Mouse (Mus musculus): ENCODE measurements around the gene Kidins220. TPM values are rescaled to one million over a fixed set of nuclear protein-coding genes. Genes with fewer than 3 reads are reported as not detected.

Kidins220 gene
- polyA plus RNA-seq, 1 experiment from 2014 or later = 23.9 TPM

DNA sequence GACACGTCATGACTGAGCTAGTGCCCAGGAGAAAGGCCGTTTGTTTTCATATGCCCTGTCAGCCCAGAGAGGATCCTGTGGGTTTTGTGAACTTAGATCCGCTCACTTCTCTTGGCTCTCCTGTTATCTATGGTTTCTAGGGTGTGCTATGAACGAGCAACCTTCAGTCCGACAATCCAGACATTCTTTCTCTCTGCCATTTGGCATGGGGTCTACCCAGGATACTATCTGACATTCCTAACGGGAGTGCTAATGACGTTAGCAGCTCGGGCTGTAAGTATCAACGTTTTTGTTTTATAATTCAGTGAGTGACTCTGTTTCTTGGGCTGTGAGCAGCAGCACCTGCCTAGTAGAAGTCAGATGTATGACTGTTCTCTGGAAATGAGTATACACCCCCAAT lies 19.6 kb upstream of the Kidins220 start:
- Histone ChIP-seq H3K4me1 (replicated peaks; ENCODE audit: control insufficient read depth, insufficient read depth, low read length) (no peaks in the 10 kb centered on the region), H3K4me3 (ENCODE audit: low read length) (no peak overlapping the region), H3K36me3 (ENCODE audit: control insufficient read depth, insufficient read depth, low read length) (peaks cover 11% of the 10 kb centered on the region), H3K4me2 (ENCODE audit: low read depth, low read length) (no peak overlapping the region), H3K27me3 (ENCODE audit: control insufficient read depth, insufficient read depth, low read depth, low read length) (no peaks in the 10 kb centered on the region), H3K9ac (ENCODE audit: low read length) (no peak overlapping the region), H3K9me3 (ENCODE audit: control insufficient read depth, low read length) (no peaks in the 10 kb centered on the region), H3K27ac (ENCODE audit: low read length) (no peak overlapping the region)
- ATAC-seq (ENCODE audit: low read depth) = no peak
- WGBS = 70% methylated on average over 9 of the region's 9 CpGs

DNA sequence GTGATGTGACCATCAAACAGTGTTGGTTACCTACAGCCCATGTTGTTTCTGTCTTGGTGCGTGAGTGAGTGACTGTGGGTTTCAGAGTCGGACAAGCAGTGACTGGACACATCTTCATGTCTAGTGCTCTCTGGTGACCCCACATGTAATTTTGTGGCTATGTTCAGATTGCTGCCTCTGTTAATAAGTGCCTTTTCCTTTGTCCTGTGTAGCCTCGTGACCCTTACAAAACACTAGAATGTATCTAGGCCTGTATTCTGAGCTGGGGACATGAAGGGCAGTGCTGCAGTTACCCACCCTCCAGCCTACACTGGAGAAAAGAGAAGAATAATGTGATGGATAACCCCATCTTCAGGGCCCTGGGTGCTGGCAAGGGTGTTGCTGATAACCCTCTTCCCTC lies 16.2 kb upstream of the Kidins220 start:
- Histone ChIP-seq H3K4me3 (ENCODE audit: low read length) (no peak overlapping the region), H3K27ac (ENCODE audit: low read length) (no peak overlapping the region), H3K36me3 (ENCODE audit: control insufficient read depth, insufficient read depth, low read length) (peaks cover 7% of the 10 kb centered on the region), H3K9me3 (ENCODE audit: control insufficient read depth, low read length) (no peaks in the 10 kb centered on the region), H3K27me3 (ENCODE audit: control insufficient read depth, insufficient read depth, low read depth, low read length) (no peaks in the 10 kb centered on the region), H3K4me1 (replicated peaks; ENCODE audit: control insufficient read depth, insufficient read depth, low read length) (no peaks in the 10 kb centered on the region), H3K4me2 (ENCODE audit: low read depth, low read length) (no peak overlapping the region), H3K9ac (ENCODE audit: low read length) (no peak overlapping the region)
- 89% methylated on average over 3 of the region's 3 CpGs for WGBS
- no peak for ATAC-seq (ENCODE audit: low read depth)

DNA sequence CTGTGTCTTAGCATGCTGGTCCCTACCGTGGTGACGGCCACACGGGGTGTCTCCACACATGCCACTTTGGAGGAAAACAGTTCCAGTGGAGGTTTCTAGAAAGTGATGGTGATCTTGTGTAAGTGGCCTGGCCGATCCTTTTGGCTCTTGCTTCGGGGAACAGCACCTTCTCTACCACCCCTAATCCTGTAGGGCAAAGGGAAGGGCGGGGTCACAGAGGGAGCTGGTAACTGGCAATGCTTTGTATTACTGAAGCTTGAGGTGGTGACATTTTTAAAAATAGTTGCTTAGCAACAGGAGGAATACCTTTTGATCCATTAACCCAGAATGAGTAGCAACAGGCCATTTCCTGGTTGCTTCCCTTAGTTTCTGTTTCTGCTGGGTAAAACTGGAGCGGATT lies 12.9 kb upstream of the Kidins220 start:
- Histone ChIP-seq H3K9me3 (ENCODE audit: control insufficient read depth, low read length) (peaks cover 2% of the 10 kb centered on the region; the same call in 1 of the 2 replicates), H3K4me1 (replicated peaks; ENCODE audit: control insufficient read depth, insufficient read depth, low read length) (no peaks in the 10 kb centered on the region), H3K4me3 (ENCODE audit: low read length) (no peak overlapping the region), H3K4me2 (ENCODE audit: low read depth, low read length) (no peak overlapping the region), H3K27me3 (ENCODE audit: control insufficient read depth, insufficient read depth, low read depth, low read length) (no peaks in the 10 kb centered on the region), H3K36me3 (ENCODE audit: control insufficient read depth, insufficient read depth, low read length) (peaks cover 3% of the 10 kb centered on the region; the same call in 1 of the 2 replicates), H3K27ac (ENCODE audit: low read length) (no peak overlapping the region), H3K9ac (ENCODE audit: low read length) (no peak overlapping the region)
- WGBS = 89% methylated on average over 7 of the region's 7 CpGs
- no peak for ATAC-seq (ENCODE audit: low read depth)

DNA sequence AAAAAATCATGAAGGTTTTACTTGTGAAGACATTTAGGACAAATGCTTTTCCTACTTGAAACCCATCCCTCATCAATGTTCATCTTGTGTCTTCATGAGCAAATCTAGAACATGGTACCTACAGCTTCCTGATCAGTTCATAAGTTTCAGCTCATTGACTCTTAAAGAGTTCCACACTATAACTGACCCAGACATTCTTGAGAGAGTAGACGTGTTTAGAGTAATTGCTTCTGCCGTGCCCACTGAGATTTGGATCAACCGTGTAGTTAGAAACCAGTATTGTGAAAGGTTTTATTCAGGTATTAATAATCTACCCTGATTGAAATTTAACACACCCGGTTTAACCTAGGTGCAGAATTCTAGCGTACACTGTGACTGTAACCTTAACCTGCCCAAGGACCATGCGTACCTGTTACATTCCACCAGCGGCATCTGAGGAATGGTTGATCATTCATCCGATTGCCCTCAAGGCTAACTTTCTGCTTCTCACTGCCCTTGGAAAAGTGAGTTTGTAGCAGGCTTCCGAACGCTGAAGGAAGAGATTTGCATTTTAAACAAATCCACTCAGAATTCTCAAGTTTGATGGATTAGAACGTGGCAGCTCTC lies 12.3 kb upstream of the Kidins220 start:
- peaks cover 2% of the 10 kb centered on the region; the same call in 1 of the 2 replicates for H3K9me3 ChIP-seq (ENCODE audit: control insufficient read depth, low read length)
- H3K4me2 ChIP-seq (ENCODE audit: low read depth, low read length) = no peak overlapping the region
- no peak for ATAC-seq (ENCODE audit: low read depth)
- no peak overlapping the region for H3K27ac ChIP-seq (ENCODE audit: low read length)
- no peak overlapping the region for H3K4me3 ChIP-seq (ENCODE audit: low read length)
- H3K36me3 ChIP-seq (ENCODE audit: control insufficient read depth, insufficient read depth, low read length) = peaks cover 3% of the 10 kb centered on the region; the same call in 1 of the 2 replicates
- no peaks in the 10 kb centered on the region for H3K27me3 ChIP-seq (ENCODE audit: control insufficient read depth, insufficient read depth, low read depth, low read length)
- no peaks in the 10 kb centered on the region for H3K4me1 ChIP-seq (replicated peaks; ENCODE audit: control insufficient read depth, insufficient read depth, low read length)
- no peak overlapping the region for H3K9ac ChIP-seq (ENCODE audit: low read length)
- WGBS = 77% methylated on average over 11 of the region's 11 CpGs

DNA sequence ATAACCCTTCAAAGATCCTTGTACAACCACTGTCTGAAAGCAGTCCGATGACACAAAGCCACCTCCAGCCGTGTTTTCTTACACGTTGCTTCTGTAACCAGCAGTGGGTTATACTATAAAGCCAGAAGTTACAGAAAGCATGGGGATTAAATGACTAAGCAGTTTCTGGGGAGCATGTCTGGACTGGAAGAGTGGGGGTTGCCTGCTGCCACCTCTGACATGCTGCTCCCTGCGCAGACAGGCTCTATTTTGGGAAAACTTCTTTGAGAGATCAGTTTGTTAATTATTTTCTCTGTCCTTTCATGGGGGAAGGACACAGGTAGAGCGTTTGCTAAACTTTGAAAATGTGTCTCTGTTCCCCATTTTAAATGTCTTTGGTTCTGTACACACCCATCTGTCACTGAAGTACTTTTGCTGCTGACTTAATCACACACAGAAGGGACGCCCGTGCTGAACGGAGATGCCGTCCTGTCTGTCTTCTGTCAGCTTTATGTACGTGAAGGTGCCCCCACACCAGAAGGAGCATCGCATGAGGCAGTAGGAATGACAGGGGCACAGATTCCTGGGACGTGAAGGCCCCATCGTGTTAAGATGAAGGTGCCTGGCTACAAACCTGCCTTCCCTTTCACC lies 11.2 kb upstream of the Kidins220 start:
- H3K27ac ChIP-seq (ENCODE audit: low read length) = no peak overlapping the region
- H3K4me3 ChIP-seq (ENCODE audit: low read length) = no peak overlapping the region
- no peak overlapping the region for H3K9ac ChIP-seq (ENCODE audit: low read length)
- H3K36me3 ChIP-seq (ENCODE audit: control insufficient read depth, insufficient read depth, low read length) = peaks cover 3% of the 10 kb centered on the region; the same call in 1 of the 2 replicates
- peaks cover 2% of the 10 kb centered on the region; the same call in 1 of the 2 replicates for H3K9me3 ChIP-seq (ENCODE audit: control insufficient read depth, low read length)
- H3K4me2 ChIP-seq (ENCODE audit: low read depth, low read length) = no peak overlapping the region
- 53% methylated on average over 13 of the region's 13 CpGs for WGBS
- no peaks in the 10 kb centered on the region for H3K27me3 ChIP-seq (ENCODE audit: control insufficient read depth, insufficient read depth, low read depth, low read length)
- H3K4me1 ChIP-seq (replicated peaks; ENCODE audit: control insufficient read depth, insufficient read depth, low read length) = no peaks in the 10 kb centered on the region
- ATAC-seq (ENCODE audit: low read depth) = no peak

DNA sequence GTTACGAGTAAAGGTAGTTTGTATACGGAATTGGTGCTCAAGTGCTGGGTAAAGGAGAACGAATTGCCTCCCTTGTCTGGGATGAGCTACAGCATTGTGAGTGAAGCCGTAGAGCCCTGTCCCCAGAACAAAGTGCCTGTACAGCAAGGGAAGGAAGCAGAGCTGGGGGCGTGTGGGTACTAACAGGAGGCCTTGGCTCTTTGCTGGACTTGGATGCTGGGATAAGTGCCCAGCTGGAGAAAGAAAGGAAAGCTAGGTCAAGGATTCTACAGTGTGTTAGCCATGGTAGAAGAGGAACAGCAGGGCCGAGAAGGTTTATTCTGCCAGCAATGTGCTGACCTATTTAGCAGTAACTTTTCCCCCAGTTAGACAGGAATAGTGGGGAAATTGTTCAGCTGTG lies 9.3 kb upstream of the Kidins220 start:
- Histone ChIP-seq H3K9ac (ENCODE audit: low read length) (no peak overlapping the region), H3K36me3 (ENCODE audit: control insufficient read depth, insufficient read depth, low read length) (no peaks in the 10 kb centered on the region), H3K4me1 (replicated peaks; ENCODE audit: control insufficient read depth, insufficient read depth, low read length) (no peaks in the 10 kb centered on the region), H3K4me3 (ENCODE audit: low read length) (no peak overlapping the region), H3K9me3 (ENCODE audit: control insufficient read depth, low read length) (peaks cover 2% of the 10 kb centered on the region; the same call in 1 of the 2 replicates), H3K27me3 (ENCODE audit: control insufficient read depth, insufficient read depth, low read depth, low read length) (no peaks in the 10 kb centered on the region), H3K4me2 (ENCODE audit: low read depth, low read length) (no peak overlapping the region), H3K27ac (ENCODE audit: low read length) (no peak overlapping the region)
- ATAC-seq (ENCODE audit: low read depth) = no peak
- 78% methylated on average over 6 of the region's 6 CpGs for WGBS

DNA sequence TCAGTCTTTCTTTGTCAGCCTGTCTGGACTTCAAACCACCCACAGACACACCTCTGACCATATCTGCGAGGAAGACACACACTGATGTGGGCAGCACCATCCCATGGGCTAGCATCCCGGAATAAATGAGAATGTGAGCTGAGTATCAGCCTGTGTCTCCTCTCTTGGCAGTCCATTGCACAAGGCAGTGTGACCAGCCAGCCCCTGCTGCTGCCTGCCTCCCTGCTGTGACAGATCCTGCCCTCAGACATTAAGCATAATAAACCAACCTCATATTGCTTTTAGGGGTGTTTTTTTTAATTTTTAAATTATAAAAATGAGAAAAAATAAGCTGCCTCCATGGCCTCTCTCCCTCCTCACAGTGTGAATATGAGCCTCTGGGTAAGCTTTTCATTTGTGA lies 8.7 kb upstream of the Kidins220 start:
- Histone ChIP-seq H3K27ac (ENCODE audit: low read length) (no peak overlapping the region), H3K27me3 (ENCODE audit: control insufficient read depth, insufficient read depth, low read depth, low read length) (no peaks in the 10 kb centered on the region), H3K4me2 (ENCODE audit: low read depth, low read length) (no peak overlapping the region), H3K4me1 (replicated peaks; ENCODE audit: control insufficient read depth, insufficient read depth, low read length) (no peaks in the 10 kb centered on the region), H3K9me3 (ENCODE audit: control insufficient read depth, low read length) (peaks cover 2% of the 10 kb centered on the region; the same call in 1 of the 2 replicates), H3K9ac (ENCODE audit: low read length) (no peak overlapping the region), H3K4me3 (ENCODE audit: low read length) (no peak overlapping the region), H3K36me3 (ENCODE audit: control insufficient read depth, insufficient read depth, low read length) (no peaks in the 10 kb centered on the region)
- WGBS = 91% methylated on average over 2 of the region's 2 CpGs
- no peak for ATAC-seq (ENCODE audit: low read depth)

DNA sequence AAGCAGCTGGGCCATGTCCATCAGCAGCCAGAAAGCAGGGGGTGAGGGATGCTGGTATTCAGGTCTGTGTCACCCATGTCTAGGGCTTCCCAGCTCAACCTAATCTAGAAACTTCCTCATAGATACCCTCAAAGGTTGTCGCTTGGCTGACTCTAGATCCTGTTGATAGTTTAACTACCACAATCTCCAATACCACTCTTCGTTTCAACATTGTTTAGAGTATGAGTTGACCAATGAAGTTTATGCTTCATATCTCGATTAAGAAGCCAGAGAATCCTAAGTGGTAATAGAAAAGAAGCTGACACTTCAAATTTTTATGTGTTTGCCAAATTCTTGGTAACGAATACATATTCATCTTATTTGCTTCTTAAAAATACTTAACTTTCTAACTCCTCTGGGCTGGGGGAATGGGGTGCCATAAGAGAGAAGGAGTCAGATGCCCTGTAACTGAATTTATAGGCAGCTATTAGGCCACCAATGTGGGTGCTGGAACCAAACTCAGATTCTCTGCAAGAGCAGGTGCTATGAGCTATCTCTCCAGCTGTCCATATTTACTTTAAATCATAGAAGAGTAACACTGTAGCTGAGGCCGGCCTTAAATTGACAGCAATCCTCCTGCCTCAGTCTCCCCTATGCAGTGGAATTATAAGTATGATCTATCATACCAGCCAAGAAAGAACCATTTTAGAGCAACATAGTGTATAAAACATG lies 3.1 kb upstream of the Kidins220 start:
- Histone ChIP-seq H3K27ac (ENCODE audit: low read length) (no peak overlapping the region), H3K4me1 (replicated peaks; ENCODE audit: control insufficient read depth, insufficient read depth, low read length) (peaks cover 7% of the 10 kb centered on the region), H3K4me3 (ENCODE audit: low read length) (no peak overlapping the region), H3K9me3 (ENCODE audit: control insufficient read depth, low read length) (peaks cover under 1% of the 10 kb centered on the region; the same call in 1 of the 2 replicates), H3K9ac (ENCODE audit: low read length) (no peak overlapping the region), H3K36me3 (ENCODE audit: control insufficient read depth, insufficient read depth, low read length) (no peaks in the 10 kb centered on the region), H3K4me2 (ENCODE audit: low read depth, low read length) (no peak overlapping the region), H3K27me3 (ENCODE audit: control insufficient read depth, insufficient read depth, low read depth, low read length) (no peaks in the 10 kb centered on the region)
- WGBS = 67% methylated on average over 5 of the region's 5 CpGs
- ATAC-seq (ENCODE audit: low read depth) = no peak

All from lung, embryonic 16.5 days (tissue).